34 mouse cellular contexts compared by ENCODE assay signal in genomic region chr13:31505386-31505785, GRCm38 (mm10). TPM values are rescaled to one million over a fixed set of nuclear protein-coding genes. Genes with fewer than 3 reads are reported as not detected.
A peak's percentile ranks its signal among the peaks of the same experiment; 100 is the strongest.
DNase-seq lines count a peak whose midpoint lies in the region; ATAC-seq and TF ChIP-seq lines count a peak whose summit lies in the region.
"Had no signal": no experiment of that assay in that cellular context is flagged by ENCODE, and none has a peak within 500 bp of the region (broad histone marks: within the 10 kb centered on the region; RNA-seq: fewer than 3 reads in every experiment).

No protein-coding gene starts in this region.

- TF ChIP-seq POLR2A in thymus, adult 2 months (IDR thresholded peaks at IDR 0.05; ENCODE audit: control insufficient read depth, extremely low read depth, insufficient read depth, low read length, poor library complexity), result no peak

- DNase-seq in CD4-positive, CD25-positive, alpha-beta regulatory T cell, adult 2 months (ENCODE audit: low read depth, low spot score), result peak; percentile 42
- peak; percentile 72 for DNase-seq in T-cell, adult 2 months (ENCODE audit: low spot score)
- DNase-seq in thymus, adult 2 months, result peak; percentile 58
- DNase-seq in thymus, postnatal 36 days, result peak; percentile 46 to 67
- no peak for DNase-seq in lung, postnatal 0 days (ENCODE audit: low spot score)
- no peak for DNase-seq in embryo, embryonic 9.5 days (ENCODE audit: extremely low spot score)
- DNase-seq in forebrain, embryonic 10.5 days (ENCODE audit: extremely low spot score, low spot score), result no peak
- DNase-seq: adrenal gland, adult 8-10 months; cerebellum, adult 8-10 months; cerebellum, postnatal 36 days; gastrocnemius, postnatal 36 days; heart, postnatal 10 days; kidney, adult 18-20 months; kidney, postnatal 36 days; lung, postnatal 4 days; retina, postnatal 1 day; right cerebral cortex, postnatal 25 days had no signal

- no peak overlapping the region for H3K27ac ChIP-seq in thymus, adult 2 months (ENCODE audit: control insufficient read depth, insufficient read depth, low read length)
- no peak overlapping the region for H3K27ac ChIP-seq in lung, postnatal 0 days (ENCODE audit: low read length)
- no peak overlapping the region for H3K27ac ChIP-seq in forebrain, embryonic 10.5 days
- H3K27ac ChIP-seq: embryonic facial prominence, embryonic 12.5 days; forebrain, embryonic 15.5 days; heart, embryonic 13.5 days; hindbrain, embryonic 15.5 days; layer of hippocampus, adult 2 months; limb, embryonic 13.5 days; midbrain, embryonic 13.5 days; neural tube, embryonic 15.5 days had no signal

- ATAC-seq in CD4-positive, CD25-positive, alpha-beta regulatory T cell, adult 4 months, result no peak
- no peak for ATAC-seq in lung, postnatal 0 days
- ATAC-seq: forebrain, embryonic 15.5 days; midbrain, embryonic 13.5 days had no signal

- peaks cover 21% of the 10 kb centered on the region for H3K4me1 ChIP-seq in thymus, adult 2 months (replicated peaks; ENCODE audit: control insufficient read depth, insufficient read depth, low read length)
- H3K4me1 ChIP-seq in lung, postnatal 0 days (ENCODE audit: insufficient read depth, low read depth, low read length), result peaks cover 7% of the 10 kb centered on the region; the same call in 1 of the 2 replicates
- H3K4me1 ChIP-seq in forebrain, embryonic 10.5 days, result no peaks in the 10 kb centered on the region
- H3K4me1 ChIP-seq: embryonic facial prominence, embryonic 12.5 days; forebrain, embryonic 15.5 days; heart, embryonic 13.5 days; hindbrain, embryonic 15.5 days; limb, embryonic 13.5 days; megakaryocyte, embryonic 14.5 days; midbrain, embryonic 13.5 days; neural tube, embryonic 15.5 days; stomach, embryonic 15.5 days had no signal

- H3K36me3 ChIP-seq in thymus, adult 2 months (ENCODE audit: control insufficient read depth, insufficient read depth, low read length), result no peaks in the 10 kb centered on the region
- no peaks in the 10 kb centered on the region for H3K36me3 ChIP-seq in lung, postnatal 0 days (ENCODE audit: insufficient read depth, low read length)
- H3K36me3 ChIP-seq in forebrain, embryonic 10.5 days (replicated peaks), result no peaks in the 10 kb centered on the region
- H3K36me3 ChIP-seq: embryonic facial prominence, embryonic 12.5 days; forebrain, embryonic 15.5 days; heart, embryonic 13.5 days; hindbrain, embryonic 15.5 days; limb, embryonic 13.5 days; midbrain, embryonic 13.5 days; neural tube, embryonic 15.5 days; stomach, embryonic 15.5 days had no signal

- WGBS in thymus, adult 2 months, result 30% methylated on average over 10 of the region's 10 CpGs
- 76% methylated on average over 10 of the region's 10 CpGs for WGBS in lung, postnatal 0 days
- WGBS in forebrain, embryonic 10.5 days, result 93% methylated on average over 10 of the region's 10 CpGs

- TF ChIP-seq EP300 in lung, postnatal 0 days (IDR thresholded peaks at IDR 0.05), result no peak

- no peak for TF ChIP-seq CTCF in thymus, adult 2 months (IDR thresholded peaks at IDR 0.05; ENCODE audit: borderline replicate concordance, control insufficient read depth, extremely low read depth, insufficient read depth, low read length, poor library complexity)
- no peak for TF ChIP-seq CTCF in lung, postnatal 0 days (IDR thresholded peaks at IDR 0.05)

- no peak overlapping the region for H3K9ac ChIP-seq in lung, postnatal 0 days (replicated peaks; ENCODE audit: low read depth)
- H3K9ac ChIP-seq: embryonic facial prominence, embryonic 12.5 days; forebrain, embryonic 15.5 days; heart, embryonic 13.5 days; hindbrain, embryonic 15.5 days; limb, embryonic 13.5 days; midbrain, embryonic 13.5 days; neural tube, embryonic 15.5 days; stomach, embryonic 15.5 days had no signal

- no peak overlapping the region for H3K4me2 ChIP-seq in lung, postnatal 0 days (replicated peaks; ENCODE audit: low read depth, low read length)
- H3K4me2 ChIP-seq: embryonic facial prominence, embryonic 12.5 days; forebrain, embryonic 15.5 days; heart, embryonic 13.5 days; hindbrain, embryonic 15.5 days; limb, embryonic 13.5 days; liver, embryonic 11.5 days; midbrain, embryonic 13.5 days; neural tube, embryonic 15.5 days; stomach, embryonic 15.5 days had no signal

- no peak overlapping the region for H3K4me3 ChIP-seq in thymus, adult 2 months (ENCODE audit: control insufficient read depth, insufficient read depth, low read length)
- H3K4me3 ChIP-seq in lung, postnatal 0 days (ENCODE audit: low read depth, low read length), result no peak overlapping the region
- no peak overlapping the region for H3K4me3 ChIP-seq in forebrain, embryonic 10.5 days
- H3K4me3 ChIP-seq: embryonic facial prominence, embryonic 12.5 days; forebrain, embryonic 15.5 days; heart, embryonic 13.5 days; hindbrain, embryonic 15.5 days; layer of hippocampus, adult 2 months; limb, embryonic 13.5 days; megakaryocyte, embryonic 14.5 days; midbrain, embryonic 13.5 days; neural tube, embryonic 15.5 days; stomach, embryonic 15.5 days had no signal

- no peaks in the 10 kb centered on the region for H3K9me3 ChIP-seq in lung, postnatal 0 days (ENCODE audit: low read length)
- no peaks in the 10 kb centered on the region for H3K9me3 ChIP-seq in forebrain, embryonic 10.5 days
- H3K9me3 ChIP-seq: embryonic facial prominence, embryonic 12.5 days; forebrain, embryonic 15.5 days; heart, embryonic 13.5 days; hindbrain, embryonic 15.5 days; limb, embryonic 13.5 days; megakaryocyte, embryonic 14.5 days; midbrain, embryonic 13.5 days; neural tube, embryonic 15.5 days; stomach, embryonic 15.5 days had no signal

- no peaks in the 10 kb centered on the region for H3K27me3 ChIP-seq in thymus, adult 2 months (ENCODE audit: control insufficient read depth, insufficient read depth, low read length)
- no peaks in the 10 kb centered on the region for H3K27me3 ChIP-seq in lung, postnatal 0 days (replicated peaks; ENCODE audit: insufficient read depth, low read length)
- H3K27me3 ChIP-seq in forebrain, embryonic 10.5 days (ENCODE audit: poor library complexity, severe bottlenecking), result no peaks in the 10 kb centered on the region
- H3K27me3 ChIP-seq: embryonic facial prominence, embryonic 12.5 days; forebrain, embryonic 15.5 days; heart, embryonic 13.5 days; hindbrain, embryonic 15.5 days; limb, embryonic 13.5 days; megakaryocyte, embryonic 14.5 days; midbrain, embryonic 13.5 days; neural tube, embryonic 15.5 days; stomach, embryonic 15.5 days had no signal

RNA-seq across cellular contexts. Expression of gene Foxq1, which starts 50.5 kb away (rescaled TPM):
- not detected for polyA plus RNA-seq in CD4-positive, CD25-positive, alpha-beta regulatory T cell, adult 4 months (2017; shearing (Covaris generic))
- 1.8 and 2.1 TPM in 2 replicates for polyA plus RNA-seq in thymus, adult 2 months (2012; rRNA removed)
- 2.2 and 2.7 TPM in 2 replicates for polyA plus RNA-seq in lung, postnatal 0 days (2015; fragmentation: Nextera tagmentation; extraction: Ambion mirVana)
- 0.59 and 0.71 TPM in 2 replicates for polyA plus RNA-seq in forebrain, embryonic 10.5 days (2016; fragmentation: Nextera tagmentation; extraction: Ambion mirVana)

RNA-seq across cellular contexts. Expression of gene A530084C06Rik, which starts 53.7 kb away (rescaled TPM):
- not detected for polyA plus RNA-seq in CD4-positive, CD25-positive, alpha-beta regulatory T cell, adult 4 months (2017; shearing (Covaris generic))
- 0.13 and 0.19 TPM in 2 replicates for polyA plus RNA-seq in thymus, adult 2 months (2012; rRNA removed)
- polyA plus RNA-seq in lung, postnatal 0 days (2015; fragmentation: Nextera tagmentation; extraction: Ambion mirVana), result not detected in 2 replicates
- not detected in 2 replicates for polyA plus RNA-seq in forebrain, embryonic 10.5 days (2016; fragmentation: Nextera tagmentation; extraction: Ambion mirVana)
- polyA plus RNA-seq: C2C12; embryonic facial prominence, embryonic 12.5 days; forebrain, embryonic 15.5 days; heart, embryonic 13.5 days; hindbrain, embryonic 15.5 days; intestine, embryonic 14.5 days; kidney, embryonic 16.5 days; limb, embryonic 13.5 days; liver, embryonic 11.5 days; liver, embryonic 16.5 days; lung, embryonic 16.5 days; midbrain, embryonic 13.5 days; neural tube, embryonic 15.5 days; stomach, embryonic 15.5 days had no signal

Comparison
In these comparisons a context has a peak if more than half of its experiments do, and no peak if none do; other contexts are left out.
1. DNase-seq: peak in CD4-positive, CD25-positive, alpha-beta regulatory T cell, adult 2 months (single experiment), T-cell, adult 2 months (single experiment), thymus, adult 2 months (single experiment) and thymus, postnatal 36 days (2 of 2); none in lung, postnatal 0 days (single experiment), embryo, embryonic 9.5 days (single experiment) and forebrain, embryonic 10.5 days (single experiment).